Mouse (Mus musculus): ENCODE results near the gene Mvp.

The Mvp gene

DNA sequence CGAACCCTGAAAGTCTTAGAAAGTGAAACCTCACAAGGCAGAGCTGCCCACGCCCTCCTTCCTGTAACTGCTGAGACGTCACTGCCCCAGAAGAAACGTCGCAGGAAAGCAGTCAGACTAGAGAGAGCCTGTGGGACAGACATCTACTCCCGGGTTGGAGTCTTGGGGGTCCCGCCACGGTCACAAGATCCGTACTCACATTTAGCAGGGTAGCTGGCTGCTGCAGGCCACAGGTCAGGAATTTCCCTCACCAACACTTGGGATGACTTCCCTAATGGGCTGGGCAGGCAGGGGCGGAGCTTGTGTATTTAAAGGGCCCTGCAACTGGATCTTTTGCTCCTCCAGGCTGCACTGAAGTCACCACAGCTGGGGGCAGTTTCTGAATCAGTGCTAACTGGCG, at the start of gene Mvp:
Mvp (minus strand) TSS at position 302 of the 400 bp plus-strand sequence.
- DNase-seq, result peak; percentile 90

- no peak for DNase-seq
Observed at GRCm38 (mm10) chr7:127055026-127055585, 40.7 kb upstream of the Mvp start.

DNA sequence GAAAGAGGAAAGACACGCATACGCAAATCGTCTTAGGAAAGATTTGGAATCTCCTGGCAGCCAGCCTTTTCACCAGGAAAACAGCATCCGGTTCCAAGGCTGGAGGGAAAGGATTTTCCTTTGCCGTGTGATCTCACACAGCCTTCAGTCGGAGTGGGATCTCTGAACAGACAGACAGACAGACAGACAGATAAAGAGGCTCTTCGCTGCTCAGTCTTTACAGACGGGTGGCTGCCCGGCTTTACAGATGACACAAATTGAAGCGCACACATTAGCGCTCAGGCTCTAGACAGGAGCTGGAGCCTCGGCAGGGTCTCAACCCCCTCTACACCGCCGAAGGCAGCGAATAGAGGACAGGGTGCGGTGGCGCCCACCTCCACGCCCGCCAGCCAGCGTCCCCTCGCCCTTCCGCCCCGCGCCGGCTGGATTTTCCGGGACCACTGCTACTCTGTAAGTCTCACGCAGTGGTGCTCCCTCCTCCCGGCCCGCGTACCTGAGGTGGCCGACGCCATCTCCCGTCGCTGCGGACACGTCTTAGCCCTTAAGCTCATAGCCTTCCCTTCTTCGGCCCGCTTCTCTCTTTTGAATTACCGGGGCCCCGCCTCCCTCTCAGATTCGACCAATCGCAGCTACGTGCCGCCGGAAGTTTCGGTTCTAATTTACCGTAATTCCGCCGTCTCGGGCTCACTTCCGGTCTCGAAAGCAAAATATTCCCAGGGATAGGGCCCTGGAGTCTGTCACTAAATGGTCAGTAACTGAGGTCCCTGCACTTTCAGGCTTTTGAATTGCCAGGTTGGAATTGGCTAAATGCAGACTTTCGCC, 27.6 kb upstream of the Mvp start, which contains the start of gene Kif22:
Kif22 (minus strand) TSS at position 621 of the 822 bp plus-strand sequence.
- peak; percentile 94 for DNase-seq

DNA sequence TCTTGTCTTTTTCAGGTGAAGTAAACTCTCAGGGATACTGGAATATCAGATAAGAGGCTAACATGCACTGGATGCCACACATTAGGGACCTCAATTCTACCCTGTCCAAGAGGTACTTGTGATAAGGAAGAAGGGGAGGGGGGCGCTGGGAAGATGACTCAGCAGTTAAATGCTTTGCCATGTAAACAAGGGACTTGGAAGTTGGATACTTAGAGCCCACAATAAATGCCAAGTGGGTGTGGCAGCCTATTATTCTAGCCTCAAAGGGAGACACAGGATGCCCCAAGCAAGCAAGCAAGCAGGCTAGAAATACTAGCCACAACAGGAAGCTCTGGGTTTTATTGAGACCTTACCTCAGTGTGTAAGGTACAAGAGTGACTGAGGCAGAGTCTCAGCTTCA, 16.8 kb upstream of the Mvp start:
- peak; percentile 34 for DNase-seq

DNA sequence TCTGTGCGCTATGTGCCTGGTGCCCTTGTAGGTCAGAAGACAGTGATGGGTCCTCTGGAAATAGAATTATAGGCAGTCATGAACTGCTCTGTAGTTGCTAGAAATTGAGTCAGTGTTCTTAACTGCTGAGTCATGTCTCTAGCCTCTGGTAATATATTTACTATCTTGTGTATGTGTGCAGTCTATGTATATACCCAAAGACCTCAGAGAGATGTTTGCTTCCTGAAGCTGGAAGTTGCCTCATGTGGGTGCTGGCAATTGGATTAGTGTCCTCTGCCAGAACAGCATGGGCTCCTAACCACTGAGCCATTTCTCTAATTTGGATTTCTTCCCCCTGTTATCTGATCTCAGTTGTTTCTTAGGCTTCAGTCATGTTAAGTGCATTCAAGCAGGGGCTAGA, 15.8 kb upstream of the Mvp start:
- DNase-seq, result no peak

DNA sequence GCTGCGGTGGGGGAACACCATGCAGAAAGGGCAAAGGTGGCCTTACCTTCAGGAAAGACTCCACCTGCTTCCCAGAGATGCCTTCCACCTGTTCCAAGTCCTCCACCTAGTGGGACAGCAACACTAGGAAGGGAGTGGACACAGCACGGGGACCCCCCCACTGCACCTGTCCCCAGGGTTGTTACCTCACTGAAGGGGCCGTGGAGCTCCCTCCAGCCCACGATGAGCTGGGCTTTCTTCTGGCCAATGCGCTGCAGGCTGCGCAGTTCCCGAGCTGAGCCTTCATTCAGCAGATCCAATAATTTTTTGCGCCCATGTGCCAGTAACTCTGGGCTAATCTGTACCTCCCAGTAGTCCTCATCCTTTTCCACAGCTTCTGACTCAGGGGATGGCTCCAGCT, 13.5 kb upstream of the Mvp start:
- DNase-seq, result no peak

GRCm38 (mm10) chr7:127026984-127027726, 12.7 kb upstream of the Mvp start, which contains the start of gene Maz:
TSS of gene Maz (minus strand) at chr7:127027037.
- DNase-seq, result peak; percentile 100

GRCm38 (mm10) chr7:127026616-127026983, 12.2 kb upstream of the Mvp start:
- DNase-seq, result no peak

DNA sequence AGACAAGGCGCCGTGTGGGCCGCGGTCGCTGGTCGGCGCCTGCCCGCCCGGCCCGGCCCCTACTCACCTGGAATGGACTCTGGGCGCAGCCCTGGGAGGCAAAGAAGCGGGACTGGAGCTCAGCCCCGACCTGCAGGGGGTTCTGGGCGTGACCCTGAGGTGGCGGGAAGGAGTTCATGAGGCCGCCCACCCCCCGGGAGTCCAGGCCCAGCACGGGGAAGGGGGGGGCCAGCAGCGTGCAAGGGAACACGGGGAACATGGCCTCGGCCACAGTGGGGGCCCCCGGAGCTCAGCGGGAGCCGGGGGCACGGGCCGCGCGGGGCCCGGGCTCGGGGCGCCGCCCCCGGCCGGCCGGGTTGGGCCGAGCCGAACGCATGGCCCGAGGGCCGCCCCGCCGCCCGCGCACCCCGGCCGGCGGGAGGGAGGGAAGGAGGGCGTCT, 11.8 kb upstream of the Mvp start:
- peak; percentile 65 for DNase-seq

DNA sequence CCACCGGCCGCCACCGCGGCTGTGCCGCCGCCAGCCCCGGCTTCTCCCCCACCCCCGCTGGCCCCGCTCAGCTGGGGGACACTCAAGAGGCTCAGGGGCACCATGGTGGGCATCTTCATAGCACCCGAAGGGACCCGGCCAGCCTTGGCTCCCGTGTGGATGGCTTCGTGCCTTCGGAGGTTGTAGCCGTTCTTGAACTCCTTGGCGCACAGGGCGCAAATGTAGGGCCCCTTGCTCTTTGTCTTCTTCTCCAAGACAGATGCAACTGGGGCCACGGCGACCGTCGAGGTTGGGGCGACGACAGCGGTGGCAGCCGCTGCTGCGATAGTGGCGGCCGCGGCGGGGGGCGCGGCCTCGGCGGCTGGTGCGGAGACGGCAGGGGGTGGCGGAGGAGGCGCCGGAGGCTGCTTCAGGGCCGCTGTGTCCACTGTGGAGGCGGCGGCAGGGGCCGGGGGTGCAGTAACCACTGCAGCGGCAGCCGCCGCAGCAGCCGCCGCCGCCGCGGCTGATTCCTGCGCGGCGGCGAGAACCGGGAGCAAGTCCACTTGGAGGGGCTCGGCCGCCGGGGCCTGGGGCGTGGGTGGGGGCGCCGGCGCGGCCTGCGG, 11.2 kb upstream of the Mvp start:
- peak; percentile 40 for DNase-seq

- peak; percentile 89 for DNase-seq
Observed at GRCm38 (mm10) chr7:127024755-127025555, 10.5 kb upstream of the Mvp start.

DNA sequence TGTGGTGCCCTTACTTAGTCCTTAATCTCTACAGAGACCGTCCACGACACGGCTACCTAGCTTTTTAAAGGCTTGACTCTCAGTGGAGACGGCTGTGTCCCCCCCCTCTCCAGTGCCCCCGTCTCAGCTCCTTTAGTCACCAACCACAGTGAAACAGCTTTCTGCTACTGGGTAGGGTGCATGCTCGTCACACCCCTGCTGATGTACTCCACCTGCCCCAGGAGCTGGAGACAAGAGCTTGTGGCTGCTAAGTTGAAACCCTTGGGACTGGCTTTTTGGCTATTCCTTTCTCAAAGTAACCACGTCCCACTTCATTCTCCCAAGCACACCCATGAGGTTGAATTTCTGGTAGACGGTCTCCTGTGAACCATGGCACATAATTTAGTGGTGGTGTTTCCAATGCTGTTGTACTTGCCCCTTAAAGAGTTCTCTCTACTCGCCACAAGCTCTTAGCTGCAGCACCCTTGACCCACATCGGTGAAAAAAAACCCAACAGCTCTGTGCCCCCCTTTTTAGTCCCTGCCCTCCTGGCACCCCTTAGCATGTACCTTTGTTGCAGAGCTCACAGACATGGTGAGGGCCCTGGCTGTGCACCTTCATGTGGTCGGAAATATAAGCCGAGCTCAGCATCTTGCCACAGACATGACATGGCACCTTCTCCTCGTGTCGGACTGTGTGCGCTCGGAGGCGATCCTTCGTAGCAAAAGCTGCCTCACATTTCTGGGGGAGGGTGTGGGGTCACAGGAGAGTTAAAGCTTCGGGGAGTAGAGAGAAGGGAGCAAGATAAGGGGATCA, 9.7 kb upstream of the Mvp start:
- DNase-seq, result no peak

GRCm38 (mm10) chr7:127023272-127023691, 8.9 kb upstream of the Mvp start:
- peak; percentile 52 for DNase-seq

GRCm38 (mm10) chr7:127022528-127023271, 8.3 kb upstream of the Mvp start:
- DNase-seq, result no peak

DNA sequence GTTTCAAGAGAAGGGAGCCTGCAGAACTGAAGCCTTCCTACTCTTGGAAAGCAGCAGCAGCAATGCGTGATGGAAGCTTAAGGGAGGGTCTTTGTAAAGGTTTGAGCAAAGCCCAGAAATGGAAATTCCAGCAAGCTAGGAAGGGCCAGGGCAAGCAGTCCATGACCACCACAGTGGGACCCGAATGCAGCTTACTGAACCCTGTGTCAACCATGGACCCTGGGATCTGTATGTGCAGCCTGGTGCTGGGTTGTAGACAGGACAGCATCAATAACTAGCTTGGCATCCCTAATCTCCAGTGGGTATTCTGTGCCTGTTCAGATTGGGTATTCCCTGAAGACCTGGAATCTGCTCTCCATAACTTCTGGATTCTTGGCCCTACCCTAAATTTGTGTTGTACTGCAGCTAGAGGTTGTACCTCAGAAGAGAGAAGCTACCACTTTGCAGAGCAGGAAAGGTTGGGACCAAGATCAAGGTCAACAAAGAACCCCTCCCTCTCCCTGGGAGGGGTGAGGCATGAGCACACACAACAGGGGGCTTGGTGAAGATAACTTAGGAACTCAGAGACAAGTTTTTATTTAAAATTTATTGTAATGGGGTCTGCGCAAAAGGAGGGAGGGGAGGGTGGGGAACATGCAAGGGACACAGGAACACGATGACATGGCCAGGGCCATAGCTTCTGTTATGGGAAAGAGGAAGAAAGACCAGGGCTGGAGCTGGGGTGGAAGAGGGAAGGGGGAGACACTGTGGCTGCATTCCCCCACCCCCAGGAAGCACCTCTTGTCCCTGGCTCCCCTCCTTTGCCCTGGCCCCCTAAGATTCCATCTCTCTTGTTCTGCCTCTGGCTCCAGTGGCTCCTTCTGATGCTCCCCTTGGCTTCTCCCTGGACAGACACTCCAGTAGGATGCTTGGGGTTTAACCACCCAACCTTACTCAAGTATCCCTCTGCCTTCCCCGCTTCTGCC, 7.4 kb upstream of the Mvp start:
- no peak for DNase-seq

- DNase-seq, result peak; percentile 44
Observed at GRCm38 (mm10) chr7:127020901-127021562, 6.6 kb upstream of the Mvp start, which contains the start of the genes Gm42742 and Prrt2. TSS of gene Gm42742 (minus strand) at chr7:127021097. TSS of gene Prrt2 (minus strand) at chr7:127021211.

GRCm38 (mm10) chr7:127020491-127020890, 6.1 kb upstream of the Mvp start:
- no peak for DNase-seq

- DNase-seq, result no peak
Observed at GRCm38 (mm10) chr7:127020031-127020430, 5.6 kb upstream of the Mvp start.

Measured in lung, postnatal 36 days (tissue).